23 mouse cellular contexts compared by ENCODE assay signal in the genomic region with DNA sequence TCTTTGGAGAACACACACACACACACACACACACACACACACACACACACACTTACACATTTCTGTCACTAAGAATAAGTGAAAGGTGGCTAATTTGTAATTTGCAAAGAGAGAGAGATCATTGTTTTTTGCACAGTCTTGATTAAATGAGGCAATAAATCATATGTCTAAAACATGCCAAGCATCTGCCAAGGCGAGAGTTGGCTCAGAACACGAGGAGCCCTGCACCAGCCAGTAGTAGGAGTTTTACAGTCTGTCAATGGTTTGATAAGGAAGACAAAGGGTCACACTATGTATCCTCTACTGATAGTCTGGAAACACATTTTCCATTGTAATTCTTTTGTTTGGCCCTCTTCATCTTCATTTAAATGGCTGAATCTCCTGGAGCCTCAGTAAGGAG.
DNase-seq lines count a peak whose midpoint lies in the region; ATAC-seq and TF ChIP-seq lines count a peak whose summit lies in the region.
"Had no signal": no experiment of that assay in that cellular context is flagged by ENCODE, and none has a peak within 500 bp of the region (broad histone marks: within the 10 kb centered on the region; RNA-seq: fewer than 3 reads in every experiment).

No protein-coding gene starts in this region.

- 45% methylated on average over 2 of the region's 2 CpGs for WGBS in forebrain, embryonic 13.5 days
- WGBS in forebrain, embryonic 12.5 days = 58% methylated on average over 2 of the region's 2 CpGs
- 21% methylated on average over 2 of the region's 2 CpGs for WGBS in hindbrain, embryonic 14.5 days

- H3K4me2 ChIP-seq in forebrain, embryonic 13.5 days = no peak overlapping the region
- no peak overlapping the region for H3K4me2 ChIP-seq in forebrain, embryonic 12.5 days
- no peak overlapping the region for H3K4me2 ChIP-seq in hindbrain, embryonic 14.5 days (replicated peaks)
- H3K4me2 ChIP-seq: embryonic facial prominence, embryonic 12.5 days; heart, embryonic 12.5 days; limb, embryonic 12.5 days; lung, embryonic 15.5 days; midbrain, embryonic 13.5 days had no signal

- DNase-seq in left cerebral cortex, postnatal 4 days = peak; percentile 28
- DNase-seq in left cerebral cortex, adult 11 months (ENCODE audit: low spot score) = no peak
- DNase-seq in brain, embryonic 14.5 days (ENCODE audit: low read depth) = peak; percentile 73
- DNase-seq in hindbrain, embryonic 14.5 days (ENCODE audit: low spot score) = no peak
- DNase-seq in kidney, adult 9 months = no peak
- no peak for DNase-seq in thymus, postnatal 36 days
- DNase-seq: adrenal gland, adult 8-10 months; cerebellum, adult 9-10 months; embryo, embryonic 11 days; heart, adult 2 months; heart, postnatal 4 days; kidney, adult 18-20 months; kidney, postnatal 4 days had no signal

- H3K27ac ChIP-seq in forebrain, embryonic 13.5 days = no peak overlapping the region
- H3K27ac ChIP-seq in forebrain, embryonic 12.5 days = no peak overlapping the region
- H3K27ac ChIP-seq in hindbrain, embryonic 14.5 days = no peak overlapping the region
- H3K27ac ChIP-seq: embryonic facial prominence, embryonic 12.5 days; heart, adult 2 months; kidney, postnatal 0 days; limb, embryonic 12.5 days; lung, embryonic 15.5 days; midbrain, embryonic 13.5 days had no signal

- H3K4me3 ChIP-seq in forebrain, embryonic 13.5 days = no peak overlapping the region
- H3K4me3 ChIP-seq in forebrain, embryonic 12.5 days (replicated peaks) = no peak overlapping the region
- no peak overlapping the region for H3K4me3 ChIP-seq in hindbrain, embryonic 14.5 days (replicated peaks; ENCODE audit: low read length)
- H3K4me3 ChIP-seq: embryonic facial prominence, embryonic 12.5 days; heart, adult 2 months; heart, embryonic 12.5 days; limb, embryonic 12.5 days; lung, embryonic 15.5 days; megakaryocyte, embryonic 14.5 days; midbrain, embryonic 13.5 days had no signal

- TF ChIP-seq CTCF in brain, embryonic 14.5 days (IDR thresholded peaks at IDR 0.05; ENCODE audit: borderline replicate concordance, extremely low read depth, insufficient read depth, insufficient read length) = no peak

- H3K9me3 ChIP-seq in forebrain, embryonic 13.5 days (replicated peaks) = no peaks in the 10 kb centered on the region
- no peaks in the 10 kb centered on the region for H3K9me3 ChIP-seq in forebrain, embryonic 12.5 days
- no peaks in the 10 kb centered on the region for H3K9me3 ChIP-seq in hindbrain, embryonic 14.5 days (ENCODE audit: control insufficient read depth, low read length)
- H3K9me3 ChIP-seq: embryonic facial prominence, embryonic 12.5 days; G1E; heart, embryonic 12.5 days; limb, embryonic 12.5 days; lung, embryonic 15.5 days; megakaryocyte, embryonic 14.5 days; midbrain, embryonic 13.5 days had no signal

- peaks cover 5% of the 10 kb centered on the region; the same call in 1 of the 2 replicates for H3K4me1 ChIP-seq in forebrain, embryonic 13.5 days
- no peaks in the 10 kb centered on the region for H3K4me1 ChIP-seq in forebrain, embryonic 12.5 days
- peaks cover 3% of the 10 kb centered on the region; the same call in 1 of the 2 replicates for H3K4me1 ChIP-seq in hindbrain, embryonic 14.5 days (replicated peaks; ENCODE audit: control insufficient read depth, insufficient read depth, low read length)
- H3K4me1 ChIP-seq: embryonic facial prominence, embryonic 12.5 days; heart, embryonic 12.5 days; limb, embryonic 12.5 days; lung, embryonic 15.5 days; megakaryocyte, embryonic 14.5 days had no signal

- no peak overlapping the region for H3K9ac ChIP-seq in forebrain, embryonic 13.5 days
- no peak overlapping the region for H3K9ac ChIP-seq in forebrain, embryonic 12.5 days
- no peak overlapping the region for H3K9ac ChIP-seq in hindbrain, embryonic 14.5 days
- H3K9ac ChIP-seq: embryonic facial prominence, embryonic 12.5 days; heart, embryonic 12.5 days; limb, embryonic 12.5 days; lung, embryonic 15.5 days; midbrain, embryonic 13.5 days had no signal

- H3K36me3 ChIP-seq in forebrain, embryonic 13.5 days (ENCODE audit: poor library complexity, severe bottlenecking) = no peaks in the 10 kb centered on the region
- no peaks in the 10 kb centered on the region for H3K36me3 ChIP-seq in forebrain, embryonic 12.5 days (replicated peaks)
- H3K36me3 ChIP-seq in hindbrain, embryonic 14.5 days (replicated peaks; ENCODE audit: control insufficient read depth, insufficient read depth) = no peaks in the 10 kb centered on the region
- H3K36me3 ChIP-seq: embryonic facial prominence, embryonic 12.5 days; G1E; heart, embryonic 12.5 days; limb, embryonic 12.5 days; lung, embryonic 15.5 days; midbrain, embryonic 13.5 days had no signal

- no peak for TF ChIP-seq POLR2A in brain, embryonic 14.5 days (IDR thresholded peaks at IDR 0.05; ENCODE audit: borderline replicate concordance, extremely low read depth, insufficient read depth, insufficient read length, poor library complexity, severe bottlenecking)

- ATAC-seq in forebrain, embryonic 13.5 days = peak; percentile 58; the same call in 1 of the 2 replicates
- no peak for ATAC-seq in forebrain, embryonic 12.5 days (ENCODE audit: low FRiP score)
- peak; percentile 61; the same call in 1 of the 2 replicates for ATAC-seq in hindbrain, embryonic 14.5 days (ENCODE audit: low FRiP score)
- ATAC-seq: midbrain, embryonic 13.5 days had no signal

- intact Hi-C loops in left cerebral cortex, postnatal 4 days (cut with DNase I) = no loop called here

- no peaks in the 10 kb centered on the region for H3K27me3 ChIP-seq in forebrain, embryonic 13.5 days
- H3K27me3 ChIP-seq in forebrain, embryonic 12.5 days = no peaks in the 10 kb centered on the region
- H3K27me3 ChIP-seq in hindbrain, embryonic 14.5 days (ENCODE audit: control insufficient read depth, insufficient read depth, low read length) = no peaks in the 10 kb centered on the region
- H3K27me3 ChIP-seq: embryonic facial prominence, embryonic 12.5 days; heart, embryonic 12.5 days; limb, embryonic 12.5 days; lung, embryonic 15.5 days; megakaryocyte, embryonic 14.5 days; midbrain, embryonic 13.5 days had no signal

Comparison
In these comparisons a context has a peak if more than half of its experiments do, and no peak if none do; other contexts are left out.
1. DNase-seq: peak in left cerebral cortex, postnatal 4 days (single experiment) and brain, embryonic 14.5 days (single experiment); none in left cerebral cortex, adult 11 months (single experiment), hindbrain, embryonic 14.5 days (single experiment), kidney, adult 9 months (single experiment) and thymus, postnatal 36 days (0 of 2).